In genomic region chr6:29023206-29023967, GRCm38 (mm10) we compare ENCODE assay signal across 10 mouse cellular contexts. TPM values are rescaled to one million over a fixed set of nuclear protein-coding genes. Genes with fewer than 3 reads are reported as not detected.
DNase-seq lines count a peak whose midpoint lies in the region; ATAC-seq lines count a peak whose summit lies in the region.
"Had no signal": no experiment of that assay in that cellular context is flagged by ENCODE, and none has a peak within 500 bp of the region (broad histone marks: within the 10 kb centered on the region; RNA-seq: fewer than 3 reads in every experiment).

No protein-coding gene starts in this region.

- 34% methylated on average over 18 of the region's 18 CpGs for WGBS in embryonic facial prominence, embryonic 15.5 days
- WGBS in hindbrain, embryonic 11.5 days = 32% methylated on average over 18 of the region's 18 CpGs

- H3K27me3 ChIP-seq in embryonic facial prominence, embryonic 15.5 days = peaks cover 21% of the 10 kb centered on the region
- peaks cover 2% of the 10 kb centered on the region; the same call in 1 of the 2 replicates for H3K27me3 ChIP-seq in hindbrain, embryonic 11.5 days (ENCODE audit: control insufficient read depth, insufficient read depth, low read length)

- peak overlapping the region; percentile 28; the same call in 1 of the 2 replicates for H3K4me2 ChIP-seq in embryonic facial prominence, embryonic 15.5 days (replicated peaks)
- H3K4me2 ChIP-seq in hindbrain, embryonic 11.5 days (replicated peaks; ENCODE audit: low read depth, low read length) = no peak overlapping the region

- H3K4me3 ChIP-seq in embryonic facial prominence, embryonic 15.5 days (replicated peaks) = no peak overlapping the region
- H3K4me3 ChIP-seq in hindbrain, embryonic 11.5 days (ENCODE audit: low read depth, low read length) = no peak overlapping the region
- H3K4me3 ChIP-seq: limb, embryonic 15.5 days had no signal

- H3K36me3 ChIP-seq in embryonic facial prominence, embryonic 15.5 days = no peaks in the 10 kb centered on the region
- H3K36me3 ChIP-seq in hindbrain, embryonic 11.5 days (ENCODE audit: control insufficient read depth, insufficient read depth, low read length) = no peaks in the 10 kb centered on the region
- H3K36me3 ChIP-seq: G1E; limb, embryonic 15.5 days had no signal

- peak; percentile 35 to 73 for DNase-seq in heart, adult 18-20 months
- no peak for DNase-seq in heart, postnatal 25 days (ENCODE audit: low spot score)
- peak; percentile 79 for DNase-seq in brain, adult 2 months (ENCODE audit: low read depth, low spot score)
- DNase-seq in hindbrain, embryonic 11.5 days (ENCODE audit: low spot score) = peak; percentile 85
- DNase-seq in layer of hippocampus, postnatal 10 days (ENCODE audit: low spot score in 2 of 2) = peak; percentile 73 to 81
- peak; percentile 62 for DNase-seq in lung, postnatal 36 days
- peak; percentile 57 for DNase-seq in right cerebral cortex, adult 18-20 months

- H3K9ac ChIP-seq in embryonic facial prominence, embryonic 15.5 days = no peak overlapping the region
- no peak overlapping the region for H3K9ac ChIP-seq in hindbrain, embryonic 11.5 days (ENCODE audit: low read depth, low read length)
- H3K9ac ChIP-seq: limb, embryonic 15.5 days had no signal

- intact Hi-C loops in heart, postnatal 25 days (cut with DNase I) = loop anchor here (2.0 to 10.0 kb wide), 5 partner anchors 75 to 559 kb away; partner anchors contain the start of gene Lrrc4

- no peaks in the 10 kb centered on the region for H3K9me3 ChIP-seq in embryonic facial prominence, embryonic 15.5 days (replicated peaks)
- no peaks in the 10 kb centered on the region for H3K9me3 ChIP-seq in hindbrain, embryonic 11.5 days (ENCODE audit: control insufficient read depth, low read length)
- H3K9me3 ChIP-seq: G1E; limb, embryonic 15.5 days had no signal

- H3K27ac ChIP-seq in embryonic facial prominence, embryonic 15.5 days (replicated peaks) = no peak overlapping the region
- H3K27ac ChIP-seq in hindbrain, embryonic 11.5 days (ENCODE audit: low read depth, low read length) = no peak overlapping the region
- H3K27ac ChIP-seq: limb, embryonic 15.5 days had no signal

- ATAC-seq in embryonic facial prominence, embryonic 15.5 days (ENCODE audit: insufficient number of reproducible peaks, low FRiP score, low TSS enrichment, low read depth) = no peak
- peak; percentile 58; the same call in 1 of the 2 replicates for ATAC-seq in hindbrain, embryonic 11.5 days (ENCODE audit: low FRiP score)

- peaks cover 8% of the 10 kb centered on the region; the same call in 1 of the 2 replicates for H3K4me1 ChIP-seq in embryonic facial prominence, embryonic 15.5 days
- H3K4me1 ChIP-seq in hindbrain, embryonic 11.5 days (replicated peaks; ENCODE audit: control insufficient read depth, insufficient read depth, low read length) = no peaks in the 10 kb centered on the region

RNA-seq across cellular contexts. Expression of gene Lep, which starts 36.6 kb away (rescaled TPM):
- under 1 TPM; 0.10 to 0.97 TPM for total RNA-seq in heart, adult 18-20 months (2021)
- under 1 TPM in 1 of 2 experiments, not detected in 1; 0.31 TPM for total RNA-seq in heart, postnatal 25 days (2021)
- polyA plus RNA-seq in embryonic facial prominence, embryonic 15.5 days (2015; fragmentation: Nextera tagmentation; extraction: Ambion mirVana) = not detected in 2 replicates
- not detected in 2 replicates for polyA plus RNA-seq in hindbrain, embryonic 11.5 days (2014; fragmentation: Nextera tagmentation; extraction: Ambion mirVana)
- not detected for total RNA-seq in layer of hippocampus, postnatal 10 days (2021)
- polyA plus RNA-seq: G1E; limb, embryonic 15.5 days had no signal
